Mouse (Mus musculus) heart, embryonic 14.5 days (tissue): ENCODE data around the gene 4933405O20Rik. TPM values are rescaled to one million over a fixed set of nuclear protein-coding genes. Genes with fewer than 3 reads are reported as not detected.

ENCODE experiments used
- ATAC-seq: fragments of 200-750 bp; cut with Nextera tagmentation; 2 replicates; pipeline ENCODE4 v1.8.0; 2017; ENCODE audit warnings: low read depth, moderate TSS enrichment; ENCODE audit not compliant: insufficient number of reproducible peaks, insufficient read depth, low FRiP score
- H3K27ac ChIP-seq, 2 experiments: fragments of 200-500 bp in 1 of 2; fragments of 300-500 bp in 1 of 2; sonication (generic) in 1 of 2; replicated peaks in 1 of 2; 2 replicates each; pipeline ENCODE4 v1.5.1; 2012 to 2014; ENCODE audit warnings: low read depth in 2 of 2, low read length in 2 of 2, control low read depth in 1 of 2, mild to moderate bottlenecking in 1 of 2, mixed read lengths in 1 of 2; ENCODE audit not compliant: control insufficient read depth in 1 of 2, insufficient read depth in 1 of 2
- H3K27me3 ChIP-seq: fragments of 300-500 bp; sonication (generic); 2 replicates; pipeline ENCODE4 v1.6.1; 2014; ENCODE audit warnings: mild to moderate bottlenecking, low read length, control low read depth; ENCODE audit not compliant: control insufficient read depth, insufficient read depth
- H3K36me3 ChIP-seq: fragments of 300-500 bp; sonication (generic); 2 replicates; pipeline ENCODE4 v1.6.1; 2014; ENCODE audit warnings: mild to moderate bottlenecking, control low read depth, low read length, mixed read lengths; ENCODE audit not compliant: control insufficient read depth, insufficient read depth
- H3K4me1 ChIP-seq, 2 experiments: fragments of 200-500 bp in 1 of 2; fragments of 300-500 bp in 1 of 2; sonication (generic) in 1 of 2; 2 replicates each; pipeline ENCODE4 v1.6.1; 2012 to 2014; ENCODE audit warnings: low read length in 2 of 2, control low read depth in 1 of 2, mixed read lengths in 1 of 2; ENCODE audit not compliant: control insufficient read depth in 2 of 2, insufficient read depth in 2 of 2
- H3K4me2 ChIP-seq: fragments of 300-500 bp; sonication (generic); 2 replicates; pipeline ENCODE4 v1.6.1; 2014; ENCODE audit warnings: mild to moderate bottlenecking, low read length
- H3K4me3 ChIP-seq, 2 experiments: fragments of 200-500 bp in 1 of 2; fragments of 300-500 bp in 1 of 2; sonication (generic) in 1 of 2; 2 replicates each; pipeline ENCODE4 v1.5.1; 2012 to 2014; ENCODE audit warnings: low read length in 2 of 2, mild to moderate bottlenecking in 2 of 2, control low read depth in 1 of 2, low read depth in 1 of 2, moderate library complexity in 1 of 2; ENCODE audit not compliant: control insufficient read depth in 1 of 2, insufficient read depth in 1 of 2
- H3K9ac ChIP-seq: fragments of 300-500 bp; sonication (generic); 2 replicates; pipeline ENCODE4 v1.6.1; 2014; ENCODE audit warnings: mild to moderate bottlenecking, low read length
- H3K9me3 ChIP-seq: fragments of 300-500 bp; sonication (generic); 2 replicates; pipeline ENCODE4 v1.6.1; 2016; ENCODE audit warnings: low read length, control low read depth; ENCODE audit not compliant: control insufficient read depth
- WGBS: fragments of 180-500 bp; shearing (Covaris S2); extraction: QIAGEN DNeasy Blood & Tissue Kit; methylation state at CpG from one replicate; pipeline ENCODE4 v1.1.7; 2014; 5-methylcytosine and 5-hydroxymethylcytosine counted together
- polyA plus RNA-seq: library from polyadenylated mRNA; unstranded; fragments of >200 nt; fragmentation: Nextera tagmentation; extraction: Ambion mirVana; gene quantifications from 2 replicates; pipeline ENCODE4 v1.2.1, GENCODE M21; 2014

The 4933405O20Rik gene
- not detected in 2 replicates for polyA plus RNA-seq

- no peaks in the 10 kb centered on the region for H3K4me1 ChIP-seq
- no peaks in the 10 kb centered on the region for H3K27me3 ChIP-seq
- no peaks in the 10 kb centered on the region for H3K36me3 ChIP-seq
- no peak within 1 kb of the TSS for H3K27ac ChIP-seq
- ATAC-seq = no peak
- H3K9ac ChIP-seq = no peak within 1 kb of the TSS
- 70% methylated on average over 3 of the region's 3 CpGs for whole genome bisulfite sequencing
- no peaks in the 10 kb centered on the region for H3K9me3 ChIP-seq
- no peak within 1 kb of the TSS for H3K4me3 ChIP-seq
- no peak within 1 kb of the TSS for H3K4me2 ChIP-seq
These were observed at the start of gene 4933405O20Rik for GRCm38 (mm10) chr7:50598890-50599289. 4933405O20Rik (plus strand) TSS chr7:50599190.

- Histone ChIP-seq H3K9me3 (no peaks in the 10 kb centered on the region), H3K36me3 (no peaks in the 10 kb centered on the region), H3K9ac (no peak overlapping the region), H3K27me3 (no peaks in the 10 kb centered on the region), H3K4me2 (no peak overlapping the region), H3K4me1 (no peaks in the 10 kb centered on the region), H3K27ac (no peak overlapping the region), H3K4me3 (no peak overlapping the region)
- WGBS = 62% methylated on average over 3 of the region's 3 CpGs
- no peak for ATAC-seq
These were observed 49.4 kb upstream of the 4933405O20Rik start for GRCm38 (mm10) chr7:50549572-50549971.

DNA sequence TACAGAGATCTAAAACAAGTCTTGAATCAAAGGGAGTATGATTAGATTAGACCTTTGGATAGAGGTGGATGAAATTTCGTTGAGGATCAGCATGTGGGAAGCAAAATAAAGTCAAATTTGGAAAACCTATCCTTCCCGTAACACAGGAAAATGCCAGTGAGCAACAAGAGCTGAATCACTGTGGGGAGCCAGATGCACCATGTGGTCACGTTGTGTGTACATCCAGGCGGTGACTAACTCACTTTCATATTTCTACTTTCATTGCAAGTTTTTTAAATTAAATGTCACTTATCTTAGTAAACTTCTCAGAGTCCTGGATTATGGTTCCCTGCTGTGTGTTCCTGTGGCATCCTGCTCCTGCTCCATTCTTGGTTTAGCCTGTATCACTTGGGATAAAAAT lies 47.6 kb upstream of the 4933405O20Rik start:
- H3K9ac ChIP-seq = no peak overlapping the region
- H3K9me3 ChIP-seq = no peaks in the 10 kb centered on the region
- H3K36me3 ChIP-seq = no peaks in the 10 kb centered on the region
- no peak for ATAC-seq
- no peak overlapping the region for H3K27ac ChIP-seq
- no peak overlapping the region for H3K4me3 ChIP-seq
- no peaks in the 10 kb centered on the region for H3K4me1 ChIP-seq
- no peaks in the 10 kb centered on the region for H3K27me3 ChIP-seq
- WGBS = 71% methylated on average over 4 of the region's 4 CpGs
- no peak overlapping the region for H3K4me2 ChIP-seq

- Histone ChIP-seq H3K4me3 (no peak overlapping the region), H3K36me3 (no peaks in the 10 kb centered on the region), H3K27me3 (no peaks in the 10 kb centered on the region), H3K9ac (no peak overlapping the region), H3K4me2 (no peak overlapping the region), H3K4me1 (no peaks in the 10 kb centered on the region), H3K27ac (no peak overlapping the region), H3K9me3 (no peaks in the 10 kb centered on the region)
- ATAC-seq = no peak
- WGBS = 78% methylated on average over 3 of the region's 3 CpGs
These were observed 36.3 kb upstream of the 4933405O20Rik start for GRCm38 (mm10) chr7:50562708-50563107.

GRCm38 (mm10) chr7:50573841-50574240 lies 25.1 kb upstream of the 4933405O20Rik start:
- Histone ChIP-seq H3K27me3 (no peaks in the 10 kb centered on the region), H3K9ac (no peak overlapping the region), H3K4me2 (no peak overlapping the region), H3K9me3 (no peaks in the 10 kb centered on the region), H3K4me1 (no peaks in the 10 kb centered on the region), H3K36me3 (no peaks in the 10 kb centered on the region), H3K27ac (no peak overlapping the region), H3K4me3 (no peak overlapping the region)
- ATAC-seq = no peak
- 44% methylated on average over 7 of the region's 7 CpGs for WGBS

DNA sequence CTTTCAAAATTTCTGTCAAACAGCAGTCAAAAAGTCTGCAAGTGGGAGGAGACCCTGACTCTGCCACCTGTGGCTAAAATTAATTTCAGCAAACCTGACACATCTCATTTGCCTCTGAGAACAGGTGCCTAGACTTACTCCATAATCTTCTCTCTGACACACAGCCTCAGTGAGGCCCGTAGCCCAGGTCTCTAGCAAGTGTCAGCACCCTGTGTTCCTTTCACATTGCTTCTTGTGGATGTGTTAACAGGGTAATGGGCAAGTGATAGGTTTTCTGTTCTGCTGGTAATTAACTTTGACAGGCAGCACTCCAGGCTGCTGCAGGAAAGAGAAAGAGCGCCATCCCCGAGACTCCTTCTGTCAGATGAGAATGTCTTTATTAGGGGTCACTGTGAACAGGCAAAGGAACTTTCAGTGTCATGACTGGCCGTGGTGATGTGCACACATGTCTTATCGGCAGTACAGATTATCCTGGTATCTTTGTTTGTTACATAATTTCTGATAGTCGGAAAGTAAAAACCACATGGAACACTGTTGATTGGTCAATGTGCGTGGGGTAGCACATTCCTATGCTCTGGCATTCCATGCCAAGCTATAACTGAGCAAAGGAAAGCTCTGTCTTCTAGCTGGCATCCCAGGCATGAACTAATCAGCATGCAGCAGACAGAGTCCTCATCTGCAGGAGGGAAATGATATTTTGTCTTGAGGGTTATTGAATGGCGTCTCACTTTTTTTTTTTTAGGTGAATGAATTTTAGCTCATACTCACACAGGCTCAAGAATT lies 10.2 kb upstream of the 4933405O20Rik start:
- no peaks in the 10 kb centered on the region for H3K36me3 ChIP-seq
- H3K4me2 ChIP-seq = peak overlapping the region; percentile 46
- H3K9me3 ChIP-seq = no peaks in the 10 kb centered on the region
- H3K9ac ChIP-seq = no peak overlapping the region
- no peak overlapping the region for H3K27ac ChIP-seq
- H3K4me3 ChIP-seq = no peak overlapping the region
- peaks cover 0 to 4% of the 10 kb centered on the region in 2 experiments; a peak in 2 of 4 replicates for H3K4me1 ChIP-seq
- WGBS = 30% methylated on average over 8 of the region's 8 CpGs
- H3K27me3 ChIP-seq = no peaks in the 10 kb centered on the region
- ATAC-seq = no peak

GRCm38 (mm10) chr7:50614101-50614500 lies 15.1 kb downstream of the 4933405O20Rik start:
- no peak overlapping the region for H3K4me2 ChIP-seq
- H3K27me3 ChIP-seq = no peaks in the 10 kb centered on the region
- 75% methylated on average over 2 of the region's 2 CpGs for WGBS
- H3K4me1 ChIP-seq = no peaks in the 10 kb centered on the region
- H3K9ac ChIP-seq = no peak overlapping the region
- H3K4me3 ChIP-seq = no peak overlapping the region
- no peaks in the 10 kb centered on the region for H3K9me3 ChIP-seq
- ATAC-seq = no peak
- no peaks in the 10 kb centered on the region for H3K36me3 ChIP-seq
- H3K27ac ChIP-seq = no peak overlapping the region

DNA sequence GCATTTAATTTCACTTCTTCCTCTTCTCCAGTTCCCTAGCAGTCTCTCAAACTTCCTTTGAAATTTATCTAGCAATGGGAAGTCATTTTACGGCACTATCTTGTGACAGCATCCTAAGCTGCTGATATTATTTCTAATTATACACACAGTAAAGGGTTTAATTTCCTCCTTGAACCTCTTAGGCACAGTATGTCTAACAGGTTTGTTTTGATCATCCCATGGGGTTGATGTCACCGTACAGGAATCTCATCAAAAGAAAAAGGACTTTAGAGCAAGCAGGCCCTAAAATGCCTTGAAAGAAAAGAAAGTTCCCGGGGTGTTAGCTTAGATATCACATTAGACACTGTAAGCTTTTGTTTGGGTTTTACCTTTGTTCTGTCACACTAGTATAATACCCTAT lies 30.2 kb downstream of the 4933405O20Rik start:
- Histone ChIP-seq H3K27me3 (no peaks in the 10 kb centered on the region), H3K9ac (no peak overlapping the region), H3K4me3 (no peak overlapping the region), H3K27ac (no peak overlapping the region), H3K4me2 (no peak overlapping the region), H3K36me3 (no peaks in the 10 kb centered on the region), H3K9me3 (no peaks in the 10 kb centered on the region), H3K4me1 (no peaks in the 10 kb centered on the region)
- ATAC-seq = no peak
- WGBS = 38% methylated on average over 3 of the region's 3 CpGs
